Mouse (Mus musculus): ENCODE data around the gene Tmprss6.

DNA sequence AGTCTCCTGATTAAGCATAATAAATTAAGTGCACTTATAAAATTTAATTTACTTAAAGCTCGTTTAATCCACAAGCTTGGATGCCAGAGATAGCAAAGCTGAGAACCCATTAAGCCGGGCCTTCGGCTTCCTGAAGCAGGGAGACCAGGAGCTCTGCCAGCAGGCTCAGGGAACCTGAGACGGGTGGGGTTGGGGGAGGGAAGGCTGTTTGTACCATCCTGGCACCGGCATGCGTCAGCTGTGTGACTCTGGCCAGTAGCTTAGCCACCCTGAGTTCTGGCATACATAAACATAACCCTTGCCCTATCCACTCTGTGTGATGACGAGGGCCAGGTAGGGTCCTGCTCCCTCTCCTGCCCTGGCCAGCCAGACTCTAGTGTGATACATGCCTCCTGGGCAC, 12.4 kb downstream of the Tmprss6 start:
- TF ChIP-seq GATA1 (IDR thresholded peaks at IDR 0.05; ENCODE audit: low read length) (no peak), TAL1 (IDR thresholded peaks at IDR 0.05; ENCODE audit: low read length) (no peak)
